Mouse (Mus musculus): Measurements from ENCODE around the gene Cilp.

Gene Cilp

GRCm38 (mm10) chr9:65297056-65297455 is 32.1 kb downstream of the Cilp start:
- DNase-seq, result no peak

GRCm38 (mm10) chr9:65298761-65299160 is 33.8 kb downstream of the Cilp start:
- DNase-seq, result no peak

- no peak for DNase-seq
These were observed 34.7 kb downstream of the Cilp start for GRCm38 (mm10) chr9:65299650-65300049.

- no peak for DNase-seq
These were observed 37.5 kb downstream of the Cilp start for GRCm38 (mm10) chr9:65302327-65302983.

DNA sequence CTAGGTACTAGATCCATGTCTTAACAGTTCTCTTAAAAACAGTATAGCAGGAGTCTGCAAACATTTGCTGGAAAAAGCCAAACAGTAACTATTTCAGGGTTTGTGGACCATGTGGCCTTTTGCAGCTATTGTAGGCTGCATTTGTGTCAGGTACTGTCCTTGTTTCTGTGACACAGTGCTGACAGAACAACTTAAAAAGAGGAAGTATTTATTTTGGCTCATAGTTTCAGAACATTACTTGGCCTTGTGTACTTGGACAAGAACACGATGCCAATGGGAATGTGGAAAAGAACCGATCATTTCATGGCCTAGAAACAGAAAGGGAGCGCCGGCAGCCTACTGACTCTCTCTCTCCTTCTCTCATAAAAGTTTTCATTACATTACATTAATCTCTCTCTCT is 38.6 kb downstream of the Cilp start:
- DNase-seq, result no peak

DNA sequence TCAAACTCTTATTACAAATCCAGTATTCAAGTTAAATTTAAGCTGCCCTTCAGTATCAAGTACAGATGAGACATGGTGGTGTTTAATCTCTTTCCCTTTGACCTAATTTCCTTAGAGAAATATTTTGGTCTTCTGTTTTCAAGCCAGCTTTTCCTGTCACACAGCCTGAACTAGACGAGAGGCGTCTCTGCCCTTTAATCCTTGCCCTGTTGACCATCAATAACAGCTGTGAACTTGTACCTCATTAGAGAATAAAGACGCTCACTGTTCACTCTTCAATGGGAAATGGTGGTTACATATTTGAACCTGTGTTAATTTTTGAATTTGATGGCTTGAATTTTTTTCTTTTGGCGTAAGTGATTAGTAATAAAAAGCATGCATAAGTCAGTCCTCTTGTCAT is 39.3 kb downstream of the Cilp start:
- DNase-seq, result no peak

- DNase-seq, result no peak
These were observed 41.7 kb downstream of the Cilp start for GRCm38 (mm10) chr9:65306672-65307071.

DNA sequence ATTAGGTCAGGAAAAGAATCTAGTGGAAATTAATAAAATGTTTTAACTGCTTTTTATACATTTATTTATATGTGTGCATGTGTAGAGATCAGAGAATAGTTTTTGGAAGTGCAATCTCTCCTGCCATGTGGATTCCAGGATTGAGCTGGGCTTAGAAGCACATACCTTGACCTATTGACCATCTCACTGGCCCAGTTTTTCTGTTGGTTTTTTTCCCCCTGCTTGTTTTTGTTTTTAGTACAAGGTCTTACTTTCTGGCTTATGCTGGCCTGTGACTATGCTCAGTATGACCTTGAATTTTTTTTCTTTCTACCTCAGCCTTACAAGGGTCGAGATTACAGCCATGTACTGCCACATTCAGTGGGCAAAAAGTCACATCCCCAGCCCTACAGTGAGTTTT is 43.0 kb downstream of the Cilp start:
- no peak for DNase-seq

DNA sequence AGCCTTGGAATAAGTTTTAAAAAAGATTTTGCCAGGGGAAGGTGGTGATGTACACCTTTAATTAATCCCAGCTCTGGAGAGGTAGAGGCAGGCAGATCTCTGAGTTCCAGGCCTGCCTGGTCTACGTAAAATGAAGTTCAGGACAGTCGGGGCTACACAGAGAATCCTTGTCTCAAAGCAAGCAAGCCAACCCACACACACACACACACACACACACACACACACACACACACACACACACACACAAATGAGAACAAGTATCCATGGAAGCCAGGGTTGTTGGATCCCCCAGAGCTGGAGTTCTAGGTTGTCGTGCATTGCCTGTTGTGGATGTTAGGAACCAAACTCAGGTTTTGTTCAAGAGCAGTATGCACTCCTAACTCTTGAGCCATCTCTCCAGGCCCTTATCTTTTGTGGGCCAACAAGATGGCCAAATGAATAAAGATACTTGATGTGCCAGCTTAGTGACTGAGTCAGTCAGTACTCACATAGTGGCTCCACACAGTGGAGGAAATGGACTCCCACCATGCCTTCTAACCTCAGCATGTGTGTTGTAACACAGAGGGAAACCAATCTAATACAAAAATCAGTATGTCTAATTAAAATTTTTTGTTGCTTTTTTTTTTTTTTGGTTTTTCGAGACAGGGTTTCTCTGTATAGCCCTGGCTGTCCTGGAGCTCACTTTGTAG is 47.8 kb downstream of the Cilp start:
- no peak for DNase-seq

- DNase-seq, result no peak
These were observed 48.9 kb downstream of the Cilp start for GRCm38 (mm10) chr9:65313846-65314245.

DNA sequence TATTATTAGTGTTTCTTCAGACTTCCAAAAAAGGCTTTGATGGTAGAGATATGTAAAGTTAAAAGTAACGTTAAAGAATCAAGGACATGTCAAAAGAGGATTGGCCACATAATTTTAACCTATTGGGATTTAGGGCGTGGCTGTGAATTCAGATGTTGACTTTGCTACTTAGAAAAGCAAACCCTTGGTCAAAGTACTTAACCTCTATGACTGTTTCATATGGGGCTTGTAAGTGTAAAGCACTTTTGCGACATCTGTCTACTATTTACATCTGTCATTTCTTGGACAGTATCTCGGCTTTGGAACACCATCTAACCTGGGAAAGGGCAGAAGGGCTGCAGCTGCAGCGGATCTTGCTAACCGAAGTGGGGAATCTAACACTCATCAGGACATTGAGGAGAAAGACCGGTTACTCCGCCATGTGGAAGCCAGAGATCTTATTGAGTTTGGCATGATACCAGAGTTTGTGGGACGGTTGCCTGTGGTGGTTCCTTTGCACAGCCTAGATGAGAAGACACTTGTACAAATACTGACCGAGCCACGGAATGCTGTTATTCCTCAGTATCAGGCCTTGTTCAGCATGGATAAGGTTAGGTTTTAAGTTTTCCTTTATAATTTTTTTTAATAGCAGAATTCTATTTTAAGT is 57.4 kb downstream of the Cilp start:
- no peak for DNase-seq

- no peak for DNase-seq
These were observed 61.0 kb downstream of the Cilp start for GRCm38 (mm10) chr9:65325971-65326370.

GRCm38 (mm10) chr9:65327371-65327770 is 62.4 kb downstream of the Cilp start:
- DNase-seq, result no peak

Data from thymus, postnatal 25 days (tissue).